Mouse (Mus musculus): ENCODE results near the gene Rps6ka1. TPM values are rescaled to one million over a fixed set of nuclear protein-coding genes. Genes with fewer than 3 reads are reported as not detected.

Rps6ka1 gene
- total RNA-seq, 2 experiments from 2014 or later = 9.0 to 9.6 TPM

DNA sequence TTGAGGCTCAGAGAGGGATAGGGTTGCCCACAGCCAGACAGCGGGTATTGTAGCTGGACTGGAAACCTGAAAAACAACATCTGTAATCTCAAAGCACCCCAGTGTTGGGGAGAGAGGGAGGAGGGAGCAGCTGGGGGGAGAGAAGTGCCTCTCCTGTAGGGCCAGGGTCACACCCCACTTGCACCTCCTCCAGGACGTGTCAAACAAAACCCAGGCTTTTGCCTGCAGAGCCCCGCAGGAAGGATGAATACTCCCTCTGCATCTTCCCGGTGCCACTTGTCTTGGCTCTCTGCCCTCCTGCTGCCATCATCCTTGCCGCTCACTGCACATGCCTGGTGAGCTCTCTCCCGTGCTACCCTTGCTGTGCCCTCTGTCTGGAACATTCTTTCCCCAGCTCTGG, 10.6 kb upstream of the Rps6ka1 start:
- no peak for DNase-seq (ENCODE audit: low spot score in 2 of 2)

DNA sequence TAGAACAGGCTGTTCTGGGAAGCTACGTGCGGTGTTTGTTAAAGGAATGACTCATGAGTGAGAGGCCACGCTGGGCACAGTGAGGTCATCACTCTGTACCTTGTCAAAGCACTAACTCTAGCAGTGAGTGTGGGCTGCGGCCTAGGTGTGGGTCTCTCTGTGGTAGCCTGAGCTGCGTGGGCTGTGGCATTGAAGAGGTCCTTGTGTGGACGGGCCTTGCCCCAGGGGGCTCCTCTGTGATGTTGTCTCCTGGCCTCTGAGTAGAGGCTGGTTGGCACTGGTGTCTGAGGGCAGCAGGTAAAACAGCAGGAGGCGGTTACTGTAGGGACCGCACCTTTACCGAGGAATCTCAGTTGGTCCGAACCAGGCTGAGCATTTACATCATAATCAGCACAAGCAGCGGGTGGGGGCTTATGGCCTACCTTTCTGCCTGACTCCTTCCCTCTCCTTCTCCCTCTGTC, 9.9 kb upstream of the Rps6ka1 start:
- DNase-seq (ENCODE audit: low spot score in 2 of 2) = no peak

DNA sequence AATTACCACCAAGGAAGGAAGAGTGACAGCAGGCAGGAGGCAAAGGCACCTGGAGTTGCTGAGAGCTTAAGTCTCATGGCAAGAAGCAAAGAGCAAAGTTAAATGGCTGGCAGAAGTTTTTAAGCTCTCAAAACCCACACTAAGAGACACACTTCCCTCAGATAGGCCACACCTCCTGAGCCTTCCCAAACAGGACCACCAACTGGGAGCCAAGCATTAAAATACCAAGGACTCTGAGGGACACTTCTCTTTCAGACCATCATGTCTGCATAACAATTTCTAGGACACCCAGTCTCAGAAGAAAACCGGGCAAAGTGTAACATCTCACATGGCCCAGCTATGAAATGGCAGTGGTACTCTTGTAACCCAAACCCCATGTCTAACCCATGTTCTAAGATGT, 9.4 kb upstream of the Rps6ka1 start:
- DNase-seq (ENCODE audit: low spot score in 2 of 2) = no peak

DNA sequence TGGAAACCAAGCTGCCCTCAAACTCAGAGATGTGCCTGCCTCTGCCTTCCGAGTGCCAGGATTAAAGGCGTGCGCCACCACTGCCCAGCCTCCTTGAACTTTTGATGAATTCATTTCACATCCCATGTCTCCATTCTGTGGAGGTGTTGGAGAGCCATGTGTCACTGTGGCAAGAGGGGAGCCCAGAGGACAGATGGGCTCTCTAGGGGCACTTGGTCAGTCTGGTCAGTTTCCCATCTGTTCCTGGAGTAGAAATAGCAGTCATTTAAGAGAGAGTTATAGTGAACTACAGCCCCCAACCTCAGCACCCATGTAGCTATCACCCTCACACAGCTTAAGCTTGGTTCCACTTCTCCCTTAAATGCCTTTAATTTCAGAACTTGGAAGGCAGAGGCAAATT, 8.4 kb upstream of the Rps6ka1 start:
- no peak for DNase-seq (ENCODE audit: low spot score in 2 of 2)

DNA sequence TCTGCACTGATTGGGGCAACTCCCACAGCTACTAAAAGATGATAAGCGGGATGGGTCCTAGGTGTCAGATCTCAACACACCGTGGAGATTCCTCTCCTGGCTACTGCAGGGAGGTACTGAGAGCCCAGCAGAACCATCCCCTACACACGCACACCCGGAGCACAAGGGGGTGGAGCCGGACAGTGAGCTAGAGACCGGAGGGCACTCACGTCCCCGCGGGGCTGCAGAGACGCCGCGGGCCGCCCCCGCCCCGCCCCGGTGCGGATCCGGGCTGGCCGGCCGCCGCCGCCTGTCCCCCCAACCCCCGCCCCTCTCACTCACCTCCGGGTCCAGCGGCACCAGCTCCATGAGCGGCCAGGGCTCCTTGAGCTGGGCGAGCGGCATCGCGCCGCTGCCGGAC, 348 bp downstream of the Rps6ka1 start:
- DNase-seq (ENCODE audit: low spot score in 2 of 2) = no peak

DNA sequence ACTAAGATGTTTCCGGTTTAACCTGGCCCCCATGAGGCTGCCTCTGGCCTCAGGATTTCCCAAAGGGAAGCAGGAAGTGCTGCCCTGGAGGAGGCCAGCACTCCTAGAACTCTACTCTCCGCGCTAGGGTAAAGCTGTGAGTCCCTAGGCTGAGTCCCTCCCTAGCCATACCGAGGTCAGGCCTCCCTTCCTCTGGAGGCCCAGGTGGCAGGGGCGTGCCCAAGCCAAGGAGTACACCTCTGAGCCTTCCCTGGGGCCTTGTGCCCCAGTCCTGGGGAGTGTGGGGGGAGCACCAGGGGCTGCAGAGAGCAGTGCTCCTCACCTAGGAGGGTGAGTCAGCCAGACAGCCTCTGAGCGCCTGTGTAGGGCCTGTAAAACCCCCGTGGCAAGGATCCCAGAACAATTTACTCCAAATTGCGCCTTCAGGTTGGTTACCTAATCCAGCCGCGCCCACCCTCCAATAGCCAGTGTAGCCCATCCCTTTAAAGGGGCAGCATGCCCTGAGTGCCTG, 1.6 kb downstream of the Rps6ka1 start:
- DNase-seq (ENCODE audit: low spot score in 2 of 2) = no peak

DNA sequence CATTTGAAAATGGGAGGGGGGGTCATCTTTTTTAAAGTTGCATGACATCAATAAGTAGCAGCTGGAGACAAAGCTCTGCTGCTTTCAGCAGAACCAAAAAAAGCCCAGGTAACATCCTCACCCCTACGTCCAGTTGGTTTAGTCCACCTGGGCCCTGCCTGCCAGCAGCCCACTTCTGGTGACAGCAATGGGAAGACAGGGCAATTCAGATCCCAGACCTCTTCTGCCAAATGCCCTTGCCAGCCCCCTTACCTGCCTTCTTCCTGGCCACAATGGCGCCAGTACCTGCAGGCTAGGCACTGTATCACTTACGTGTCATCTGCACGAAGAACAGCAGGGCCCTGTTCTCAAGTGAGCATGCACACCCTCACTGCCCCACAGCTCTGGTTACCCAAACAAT, 2.3 kb downstream of the Rps6ka1 start:
- DNase-seq (ENCODE audit: low spot score in 2 of 2) = no peak

DNA sequence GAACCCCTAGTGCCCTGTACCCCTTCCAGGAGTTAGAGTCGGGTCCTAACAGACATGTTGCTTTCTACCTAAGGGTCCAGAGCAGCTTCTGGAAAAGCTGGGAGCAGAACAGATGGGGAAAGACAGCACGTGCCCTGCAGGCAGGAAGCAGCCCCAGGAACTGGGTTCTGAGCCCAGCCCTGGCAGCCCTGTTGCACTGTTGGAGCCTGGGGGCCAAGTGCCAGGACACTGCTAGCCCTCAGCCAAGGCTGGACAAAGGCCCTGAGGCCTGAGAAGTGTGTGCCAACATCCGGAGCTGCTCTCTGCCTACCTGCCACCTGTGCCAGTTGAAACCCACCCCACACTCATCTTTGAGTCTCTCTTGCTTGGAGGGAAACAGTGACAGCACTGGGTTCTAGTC, 2.7 kb downstream of the Rps6ka1 start:
- DNase-seq (ENCODE audit: low spot score in 2 of 2) = no peak

DNA sequence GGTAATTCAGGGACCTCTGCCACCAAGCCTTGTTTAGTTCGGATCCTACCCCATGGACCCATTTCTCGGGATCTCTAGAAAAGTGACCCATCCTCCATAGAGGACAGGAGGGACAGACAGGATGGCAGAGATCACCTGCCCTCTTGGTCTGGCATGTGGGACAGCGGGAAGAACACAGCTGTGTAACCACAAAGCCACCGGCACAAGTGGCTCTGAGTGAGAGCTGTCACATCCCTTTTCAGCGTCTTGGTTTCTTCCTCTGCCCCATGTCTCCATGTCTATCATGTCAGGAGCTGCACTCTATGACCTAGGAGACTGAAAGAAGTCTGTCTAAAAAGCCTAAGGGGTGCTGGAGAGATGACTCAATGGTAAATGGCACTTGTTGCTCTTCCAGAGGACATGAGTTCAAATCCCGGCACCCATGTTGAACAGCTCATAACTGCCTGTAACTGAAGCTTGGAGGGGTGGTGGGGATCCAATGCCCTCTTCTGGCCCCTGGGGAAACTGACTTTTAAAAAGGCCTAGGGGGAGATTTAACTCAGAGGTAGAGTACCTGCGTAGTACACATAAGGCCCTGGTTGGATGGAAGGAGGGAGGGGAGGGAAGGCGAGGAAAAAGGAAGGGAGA, 3.4 kb downstream of the Rps6ka1 start:
- DNase-seq (ENCODE audit: low spot score in 2 of 2) = no peak

DNA sequence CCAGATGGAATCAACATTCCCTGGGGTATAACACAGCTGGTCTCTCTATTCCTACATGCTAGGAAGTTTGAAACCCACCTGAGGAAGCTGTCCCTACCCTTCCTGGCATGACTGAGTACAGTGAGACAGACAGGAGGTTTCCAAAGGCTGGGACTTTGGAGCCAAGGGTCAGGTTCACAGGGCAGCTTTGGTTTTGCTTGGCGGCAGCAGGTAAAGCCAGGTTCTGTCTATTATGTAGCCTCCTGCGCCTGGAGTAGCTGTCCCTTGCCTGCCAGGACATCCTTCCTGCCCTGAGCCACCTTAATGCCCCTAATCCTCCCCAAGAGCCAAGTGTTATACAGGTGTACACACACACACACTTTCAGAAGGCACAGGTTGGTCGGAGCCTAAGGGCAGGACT, 5.7 kb downstream of the Rps6ka1 start:
- no peak for DNase-seq (ENCODE audit: low spot score in 2 of 2)

DNA sequence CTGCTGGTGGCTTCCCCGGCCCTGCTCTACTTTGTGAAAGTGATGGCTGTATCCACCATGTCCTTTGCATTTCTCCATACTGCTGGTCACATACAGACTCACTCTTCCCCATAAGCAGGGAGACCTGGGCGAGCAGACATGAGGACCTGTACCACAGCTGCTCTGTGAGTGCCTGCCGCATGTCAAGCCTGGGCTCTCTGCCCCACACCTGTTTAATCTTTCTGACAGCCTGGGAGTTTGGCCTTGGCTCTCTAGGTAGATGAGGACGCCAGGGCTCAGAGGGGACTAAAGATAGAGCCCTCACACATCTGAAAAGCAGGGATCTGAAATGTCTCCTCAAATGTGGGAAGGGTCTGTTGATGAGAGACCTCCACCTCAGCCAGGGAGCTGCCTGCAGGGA, 6.2 kb downstream of the Rps6ka1 start:
- no peak for DNase-seq (ENCODE audit: low spot score in 2 of 2)

DNA sequence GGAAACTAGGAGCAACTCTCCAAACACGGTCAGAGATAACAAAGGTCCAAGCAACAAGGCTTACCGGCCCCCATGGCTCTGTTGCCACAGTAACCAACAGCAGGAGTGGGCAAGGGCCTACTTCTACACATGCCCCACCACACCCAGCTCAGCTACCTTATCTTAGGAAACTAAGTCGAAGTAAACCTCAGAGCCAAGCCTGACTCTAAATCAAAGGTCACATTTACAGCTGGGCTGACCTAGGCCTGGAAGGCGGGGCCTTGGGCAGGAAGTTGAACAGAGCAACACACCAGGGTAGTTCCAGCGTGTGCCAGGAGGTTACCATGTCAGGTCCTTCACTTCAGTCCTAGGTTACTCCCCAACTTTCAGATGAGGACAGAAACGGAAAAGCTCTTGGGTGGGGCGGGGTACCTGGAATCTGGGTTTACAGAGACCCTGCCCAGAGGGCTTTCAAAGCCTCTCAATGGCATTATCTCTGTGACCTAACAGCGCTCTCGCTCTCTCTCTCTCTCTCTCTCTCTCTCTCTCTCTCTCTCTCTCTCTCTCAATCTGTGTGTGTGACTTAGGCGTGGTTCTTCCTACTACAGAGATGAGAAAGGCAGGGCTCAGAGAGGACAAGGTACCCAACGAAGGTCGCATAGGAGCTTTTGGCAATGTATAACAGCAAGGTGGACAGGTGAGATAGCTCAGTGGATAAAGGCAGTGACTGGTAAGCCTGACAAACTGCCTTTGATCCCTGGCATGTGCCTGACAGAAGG, 8.3 kb downstream of the Rps6ka1 start:
- no peak for DNase-seq (ENCODE audit: low spot score in 2 of 2)

DNA sequence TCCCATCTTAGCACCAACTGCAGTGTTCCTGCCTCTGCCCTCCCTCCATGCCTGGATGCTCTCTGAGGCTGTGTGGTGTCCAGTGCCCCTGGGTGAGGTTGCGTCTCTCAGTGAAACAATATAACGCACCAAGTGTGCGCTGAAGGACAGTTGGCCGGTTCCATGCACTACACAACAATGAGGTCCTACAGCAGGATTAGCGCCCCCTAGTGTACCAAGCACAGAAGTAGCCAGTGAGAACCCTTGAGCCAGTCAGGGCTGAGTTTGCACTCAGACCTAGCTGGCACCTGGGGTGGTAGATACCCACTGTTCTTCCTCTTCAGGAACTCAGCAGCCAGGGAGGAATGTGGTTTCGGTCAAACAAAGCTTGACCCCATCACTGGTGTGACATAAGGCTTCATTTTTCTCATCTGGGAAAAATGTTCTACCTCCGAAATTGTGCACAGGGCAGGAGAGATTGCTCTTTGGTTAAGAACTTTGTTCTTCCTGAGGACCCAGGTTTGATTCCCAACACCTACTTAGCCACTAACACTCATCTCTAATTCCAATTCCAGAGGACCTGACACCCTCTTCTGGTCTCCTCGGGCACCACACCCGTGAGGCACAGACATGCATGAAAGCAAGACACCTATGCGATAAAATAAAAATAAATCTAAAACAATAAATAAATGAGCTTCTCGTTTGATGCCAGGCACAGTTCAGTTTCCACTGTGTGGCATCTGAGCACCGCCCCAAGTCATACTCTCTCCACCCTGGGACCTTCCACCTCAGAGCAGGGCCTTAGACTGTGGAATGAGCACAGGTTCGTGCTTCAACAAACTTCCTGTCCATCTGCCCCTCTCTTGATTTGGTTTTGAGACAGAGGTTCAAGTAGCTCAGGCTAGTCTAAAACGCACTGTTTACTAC, 9.5 kb downstream of the Rps6ka1 start:
- no peak for DNase-seq (ENCODE audit: low spot score in 2 of 2)

DNA sequence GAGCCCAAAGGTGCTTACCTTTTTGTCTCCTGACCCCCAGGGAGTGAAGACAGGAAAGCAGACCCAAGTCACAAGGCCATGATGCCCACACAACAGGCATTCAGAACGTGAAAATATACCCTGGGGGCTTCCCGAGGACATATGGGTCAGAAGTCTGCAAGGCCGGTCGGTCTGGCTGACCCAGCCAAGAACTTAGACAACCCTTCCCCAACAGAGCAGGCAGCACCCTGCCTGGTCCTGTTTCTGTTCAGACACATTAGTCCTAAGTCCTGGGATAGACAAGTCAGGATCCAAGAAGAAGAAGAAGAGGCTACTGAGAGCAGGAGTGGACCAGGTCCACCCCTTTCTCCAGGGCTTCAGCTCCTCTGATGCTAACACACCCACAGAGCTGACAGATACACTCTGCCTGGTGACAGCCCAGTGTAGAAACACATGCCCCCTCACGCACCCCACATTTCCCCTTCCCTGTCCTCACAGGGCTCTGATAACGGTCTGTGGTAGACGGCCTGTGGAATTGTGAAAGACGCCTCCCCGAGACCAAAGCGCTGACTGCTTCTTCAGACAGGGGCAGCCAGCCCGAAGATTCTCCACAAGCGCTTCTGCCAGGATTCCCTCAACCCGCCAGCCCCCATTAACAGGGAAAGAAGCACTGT, 12.6 kb downstream of the Rps6ka1 start:
- no peak for DNase-seq (ENCODE audit: low spot score in 2 of 2)

DNA sequence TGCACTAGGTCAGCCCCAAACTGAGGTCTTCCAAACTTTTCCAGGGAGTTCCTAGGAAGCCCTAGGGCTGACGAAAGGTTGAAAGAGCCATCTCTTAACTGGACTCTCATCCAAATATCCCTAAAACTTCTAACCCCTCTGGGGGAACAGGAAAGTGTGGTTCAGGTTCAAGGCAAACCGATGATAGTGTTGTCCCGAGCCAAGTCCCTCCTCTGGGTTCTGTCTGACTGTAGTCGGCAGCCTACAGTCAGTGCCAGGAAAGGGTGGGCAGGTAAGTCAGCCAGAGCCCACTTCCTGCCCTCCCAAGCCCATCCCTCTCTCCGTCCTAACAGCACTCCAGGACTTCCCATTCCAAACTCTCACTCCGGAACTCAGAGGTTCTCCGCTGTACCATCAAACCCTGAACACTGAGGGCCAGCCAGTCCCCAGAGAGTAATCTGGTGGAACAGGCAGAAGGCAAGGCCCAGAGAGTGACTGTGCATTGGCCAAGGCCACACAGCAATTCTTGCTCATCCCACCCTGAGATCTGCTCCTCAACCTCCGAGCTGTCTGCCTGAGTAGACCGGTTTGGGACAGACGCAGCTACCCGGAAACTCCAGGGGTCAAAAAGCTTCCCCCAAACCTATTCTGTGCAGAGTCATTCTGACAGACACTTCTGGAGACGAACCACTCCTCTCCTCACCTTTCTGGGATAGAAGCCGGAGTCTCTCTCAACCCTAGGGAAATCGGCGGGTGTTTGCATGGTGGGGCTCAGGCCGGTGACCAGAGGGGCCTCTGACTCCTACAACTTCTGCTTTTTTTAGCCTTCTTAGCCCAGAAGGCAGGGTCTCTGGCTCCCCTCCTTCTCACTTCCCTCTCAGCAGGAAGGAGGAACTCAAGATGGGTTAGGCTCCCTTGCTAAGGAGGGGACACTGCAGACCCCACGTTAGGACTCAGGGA, 13.4 kb downstream of the Rps6ka1 start:
- DNase-seq (ENCODE audit: low spot score in 2 of 2) = no peak

DNA sequence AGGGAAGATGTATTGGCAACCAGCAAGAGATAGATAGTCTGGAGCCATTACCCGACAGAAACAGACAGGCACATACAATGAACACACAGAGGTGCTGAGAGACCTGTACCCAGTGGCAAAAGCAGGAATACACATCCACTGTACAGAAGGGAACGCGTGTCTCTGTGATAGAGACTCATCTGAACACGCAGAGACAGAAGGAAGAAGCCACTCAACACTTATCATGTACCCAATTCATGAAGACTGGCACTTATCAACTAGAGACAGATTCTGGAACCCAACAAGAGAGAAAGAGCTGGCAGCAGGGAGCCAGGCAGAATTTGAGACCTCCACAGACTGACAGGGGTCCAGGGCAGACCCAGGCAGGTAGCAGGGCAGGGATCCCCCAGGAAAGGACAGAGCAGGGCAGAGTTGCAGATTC, 14.2 kb downstream of the Rps6ka1 start:
- DNase-seq (ENCODE audit: low spot score in 2 of 2) = no peak

DNA sequence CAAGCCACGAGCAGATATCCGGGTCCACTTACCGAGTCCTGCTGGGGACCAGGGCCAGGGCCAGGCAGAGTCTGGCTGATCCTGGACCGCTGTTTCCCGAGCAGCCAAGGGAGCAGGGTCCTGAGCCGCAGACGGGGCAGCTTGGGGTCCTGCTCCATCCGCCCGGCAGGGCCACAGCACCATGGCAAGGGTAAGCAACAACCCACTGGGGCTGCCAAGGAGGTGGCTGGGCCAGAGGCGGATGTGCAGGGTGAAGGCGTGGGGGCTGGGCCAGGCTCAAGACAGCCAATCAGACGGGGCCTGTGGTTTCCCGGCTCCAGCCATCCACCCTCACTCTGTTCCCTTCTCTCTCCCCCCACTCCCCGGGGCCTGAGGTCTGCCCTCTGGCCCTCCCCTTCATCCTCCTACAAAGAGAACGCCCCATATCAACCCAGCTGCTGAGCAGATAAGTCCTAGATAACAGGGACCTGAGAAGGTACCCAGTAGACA, 14.7 kb downstream of the Rps6ka1 start:
- DNase-seq (ENCODE audit: low spot score in 2 of 2) = peak in 1 of 2 experiments; percentile 31

DNA sequence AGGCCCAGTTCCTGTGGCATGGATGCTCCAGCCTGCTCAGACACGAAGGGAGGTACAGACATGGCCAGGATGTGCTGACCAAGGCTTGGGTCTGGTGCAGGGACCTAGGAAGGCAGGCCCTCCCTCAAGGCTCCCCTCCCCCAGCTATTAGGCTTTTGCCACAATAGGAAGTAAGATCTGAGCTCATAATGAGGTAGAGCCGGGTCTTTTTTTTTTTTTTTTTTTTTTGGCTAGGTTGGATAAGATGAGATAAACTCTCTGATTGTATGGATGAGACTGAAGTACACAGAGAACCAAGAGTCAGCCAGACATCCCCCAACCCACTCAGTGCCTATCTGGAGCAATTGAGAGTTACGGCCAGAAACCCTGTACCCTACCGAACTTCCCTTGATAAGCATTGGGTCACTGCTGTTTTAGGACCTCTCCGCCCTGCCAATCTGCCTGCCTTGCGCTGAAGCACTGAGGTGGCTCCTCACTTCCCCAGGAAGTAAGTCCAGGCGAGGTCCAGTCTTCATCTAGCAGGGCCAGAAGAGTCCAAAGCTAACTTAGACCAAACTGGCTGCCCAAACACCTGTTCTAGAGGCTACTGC, 15.3 kb downstream of the Rps6ka1 start:
- DNase-seq (ENCODE audit: low spot score in 2 of 2) = no peak

DNA sequence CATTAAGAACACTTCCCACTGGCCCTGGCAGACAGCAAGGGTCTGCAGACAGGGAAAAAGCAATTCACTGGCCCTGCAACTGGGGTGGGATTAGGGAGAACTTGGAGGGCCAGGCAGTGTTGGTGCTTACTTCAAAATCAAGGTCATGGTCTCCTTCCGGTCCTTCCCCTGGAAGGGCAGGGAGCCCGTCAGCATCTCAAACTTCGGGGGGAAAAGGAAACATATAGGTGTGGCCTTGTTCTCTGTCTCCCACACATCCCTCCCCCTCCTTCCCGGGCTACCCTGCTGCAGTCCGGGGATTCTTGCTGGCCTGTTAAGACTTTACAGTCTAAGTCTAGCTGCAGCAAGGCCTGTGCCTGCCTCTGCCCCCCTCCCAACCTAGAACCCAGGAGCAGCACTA, 22.4 kb downstream of the Rps6ka1 start:
- no peak for DNase-seq (ENCODE audit: low spot score in 2 of 2)

Measured in gastrocnemius, postnatal 4 days (tissue).